Mouse (Mus musculus) limb, embryonic 12.5 days (tissue): ENCODE measurements at regions not wholly inside any gene's neighbourhood (a gene's known extent, or its start where the extent isn't known, plus 50 kb on each side); places are given as distances from the start of the nearest gene placed in this dataset.
"Not testable (repeated sequence)": the region's sequence is repeated elsewhere in the genome, so short reads cannot be mapped to it uniquely, and the experiment has no call there.

Experiments used
- ATAC-seq: fragments of 200-750 bp; cut with Nextera tagmentation; 2 replicates; pipeline ENCODE4 v1.8.0; 2017; ENCODE audit warnings: low read depth, moderate TSS enrichment; ENCODE audit not compliant: insufficient number of reproducible peaks, insufficient read depth, low FRiP score, low TSS enrichment
- H3K27ac ChIP-seq: fragments of 300-500 bp; sonication (generic); 2 replicates; pipeline ENCODE4 v1.5.1; 2016; ENCODE audit warnings: mild to moderate bottlenecking, moderate library complexity
- H3K27me3 ChIP-seq: fragments of 300-500 bp; sonication (generic); 2 replicates; pipeline ENCODE4 v1.6.1; 2016; ENCODE audit warnings: mild to moderate bottlenecking, moderate library complexity
- H3K36me3 ChIP-seq: fragments of 300-500 bp; sonication (generic); 2 replicates; pipeline ENCODE4 v1.6.1; 2016; ENCODE audit warnings: mild to moderate bottlenecking, moderate library complexity
- H3K4me1 ChIP-seq: fragments of 300-500 bp; sonication (generic); replicated peaks from 2 replicates; pipeline ENCODE4 v1.6.1; 2016
- H3K4me2 ChIP-seq: fragments of 300-500 bp; sonication (generic); 2 replicates; pipeline ENCODE4 v1.6.1; 2016; ENCODE audit warnings: mild to moderate bottlenecking, moderate library complexity
- H3K4me3 ChIP-seq: fragments of 300-500 bp; sonication (generic); replicated peaks from 2 replicates; pipeline ENCODE4 v1.5.1; 2016; ENCODE audit warnings: mild to moderate bottlenecking
- H3K9ac ChIP-seq: fragments of 300-500 bp; sonication (generic); replicated peaks from 2 replicates; pipeline ENCODE4 v1.6.1; 2016; ENCODE audit warnings: mild to moderate bottlenecking, moderate library complexity
- H3K9me3 ChIP-seq: fragments of 300-500 bp; sonication (generic); 2 replicates; pipeline ENCODE4 v1.6.1; 2016; ENCODE audit warnings: mild to moderate bottlenecking, moderate library complexity
- WGBS: fragments of 180-500 bp; shearing (Covaris S2); methylation state at CpG from one replicate; pipeline ENCODE4 v1.1.7; 2016; 5-methylcytosine and 5-hydroxymethylcytosine counted together

- no peak for ATAC-seq
- Histone ChIP-seq H3K9ac (no peak overlapping the region), H3K4me1 (no peaks in the 10 kb centered on the region)
Observed at GRCm38 (mm10) chr1:145139267-145139651, 364.0 kb upstream of the Rgs18 start.

DNA sequence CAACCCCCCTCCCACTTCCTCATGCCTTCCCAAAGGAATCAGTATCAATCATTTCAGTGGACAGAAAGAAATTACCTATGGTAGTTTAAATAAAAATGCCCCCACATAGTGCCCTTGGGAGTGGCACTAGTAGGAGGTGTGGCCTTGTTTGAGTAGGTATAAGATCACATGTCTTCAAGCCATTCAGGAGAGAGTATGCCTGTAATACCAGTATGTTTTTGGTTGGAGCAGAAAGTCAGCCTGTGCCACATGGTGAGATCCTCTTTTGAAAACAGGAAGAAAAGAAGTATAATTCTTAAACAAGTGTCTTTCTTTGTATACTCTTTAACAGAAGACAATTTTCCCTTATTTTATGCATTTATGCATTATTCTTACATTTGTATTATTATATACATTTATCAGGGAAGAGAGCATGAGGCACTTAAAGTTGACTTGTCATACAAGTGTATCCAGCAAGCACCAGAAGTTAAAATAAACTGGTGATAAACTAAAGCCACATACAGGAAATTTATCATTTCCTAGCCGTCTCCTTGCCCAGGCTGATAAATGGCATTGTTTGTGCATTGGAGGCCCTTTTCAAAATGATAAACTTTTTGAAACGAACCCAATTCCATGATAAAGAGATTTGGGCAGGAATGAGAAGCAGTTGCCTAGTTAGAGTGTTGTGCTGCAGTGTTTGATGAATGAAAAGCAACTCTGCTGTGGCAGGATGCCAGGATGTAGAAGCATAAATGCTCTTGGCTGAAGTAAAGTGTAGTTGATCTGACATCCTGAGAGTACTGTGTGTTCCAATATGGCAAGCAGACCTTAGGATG, 363.4 kb upstream of the Rgs18 start:
- Histone ChIP-seq H3K4me3 (no peak overlapping the region), H3K36me3 (no peaks in the 10 kb centered on the region), H3K9me3 (no peaks in the 10 kb centered on the region), H3K27me3 (no peaks in the 10 kb centered on the region), H3K4me2 (no peak overlapping the region), H3K4me1 (no peaks in the 10 kb centered on the region), H3K9ac (no peak overlapping the region), H3K27ac (no peak overlapping the region)
- WGBS: 56% methylated on average over 2 of the region's 2 CpGs
- no peak for ATAC-seq

More at GRCm38 (mm10) chr1:145139267-145139651, 364.0 kb upstream of the Rgs18 start:
- Histone ChIP-seq H3K27ac (no peak overlapping the region), H3K4me3 (no peak overlapping the region), H3K9me3 (no peaks in the 10 kb centered on the region), H3K4me2 (no peak overlapping the region), H3K27me3 (no peaks in the 10 kb centered on the region), H3K36me3 (no peaks in the 10 kb centered on the region)

- H3K4me3 ChIP-seq: no peak overlapping the region
- H3K27me3 ChIP-seq: no peaks in the 10 kb centered on the region
- H3K4me2 ChIP-seq: no peak overlapping the region
- no peak for ATAC-seq
- H3K4me1 ChIP-seq: no peaks in the 10 kb centered on the region
- no peak overlapping the region for H3K9ac ChIP-seq
- no peaks in the 10 kb centered on the region for H3K36me3 ChIP-seq
- 76% methylated on average over 1 of the region's 1 CpGs for WGBS
- no peak overlapping the region for H3K27ac ChIP-seq
- H3K9me3 ChIP-seq: no peaks in the 10 kb centered on the region
Observed at GRCm38 (mm10) chr1:145131020-145131419, 355.8 kb upstream of the Rgs18 start.

DNA sequence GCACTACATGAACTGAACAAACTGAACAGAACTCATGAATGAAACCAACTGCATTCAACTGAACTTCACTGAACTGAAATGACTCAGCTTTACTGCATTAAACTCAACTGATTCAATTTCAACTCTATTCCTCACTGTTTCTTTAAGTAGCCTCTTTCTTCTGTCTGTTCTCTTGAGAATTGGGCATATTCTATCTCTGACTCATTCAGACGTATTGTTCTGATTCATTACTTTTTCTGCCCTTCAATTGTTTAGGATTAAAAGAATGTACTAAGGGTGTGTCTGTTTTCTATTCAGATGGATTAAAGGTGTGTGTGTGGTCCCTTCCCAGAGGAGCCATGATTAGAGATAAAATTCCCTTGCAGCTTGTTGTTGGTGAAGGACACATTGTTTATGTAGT, 337.9 kb upstream of the Rgs18 start:
- Histone ChIP-seq H3K9me3 (no peaks in the 10 kb centered on the region), H3K4me1 (no peaks in the 10 kb centered on the region), H3K27ac (no peak overlapping the region), H3K27me3 (no peaks in the 10 kb centered on the region), H3K4me2 (no peak overlapping the region), H3K36me3 (no peaks in the 10 kb centered on the region), H3K4me3 (no peak overlapping the region), H3K9ac (no peak overlapping the region)
- 73% methylated on average over 1 of the region's 1 CpGs for WGBS
- no peak for ATAC-seq

- not testable (repeated sequence) for H3K9me3 ChIP-seq, ATAC-seq, H3K4me1 ChIP-seq, H3K27ac ChIP-seq, H3K4me2 ChIP-seq, H3K4me3 ChIP-seq, H3K9ac ChIP-seq, H3K36me3 ChIP-seq, H3K27me3 ChIP-seq
- WGBS: 88% methylated on average over 4 of the region's 4 CpGs
Observed at GRCm38 (mm10) chr1:145106771-145107170, 331.5 kb upstream of the Rgs18 start.

DNA sequence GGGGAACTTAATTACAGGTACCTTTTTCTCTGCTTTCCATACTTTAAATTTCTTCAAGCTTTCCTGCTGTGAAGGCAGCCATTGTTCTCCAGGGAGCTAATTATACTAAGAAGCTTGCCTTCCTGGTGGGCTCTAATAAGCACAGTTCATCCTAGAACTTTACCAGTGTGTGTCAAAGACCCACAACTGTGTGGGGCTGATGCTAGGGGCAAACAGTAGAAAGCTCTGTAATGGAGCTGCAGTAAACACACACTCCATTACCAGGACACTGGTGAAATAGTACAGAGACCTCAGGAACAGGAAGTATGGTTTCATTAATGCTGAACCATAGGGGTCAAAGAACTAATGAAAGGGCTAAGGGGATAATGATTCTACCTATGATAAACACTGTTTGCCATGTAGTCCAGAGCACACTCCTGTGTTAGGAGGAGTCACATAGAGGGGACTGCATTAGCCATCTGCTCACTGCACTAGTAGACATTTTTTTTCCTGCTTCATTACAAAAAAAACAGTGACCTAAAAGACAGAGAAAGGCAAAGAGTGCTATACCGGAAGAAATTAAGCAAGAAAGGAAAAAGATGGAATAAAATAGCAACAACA, 290.1 kb upstream of the Rgs18 start:
- no peak overlapping the region for H3K9ac ChIP-seq
- no peaks in the 10 kb centered on the region for H3K9me3 ChIP-seq
- H3K27me3 ChIP-seq: no peaks in the 10 kb centered on the region
- peak; percentile 66; the same call in 1 of the 2 replicates for ATAC-seq
- H3K27ac ChIP-seq: no peak overlapping the region
- no peaks in the 10 kb centered on the region for H3K4me1 ChIP-seq
- H3K4me3 ChIP-seq: no peak overlapping the region
- H3K36me3 ChIP-seq: no peaks in the 10 kb centered on the region
- 66% methylated on average over 1 of the region's 1 CpGs for WGBS
- H3K4me2 ChIP-seq: no peak overlapping the region

DNA sequence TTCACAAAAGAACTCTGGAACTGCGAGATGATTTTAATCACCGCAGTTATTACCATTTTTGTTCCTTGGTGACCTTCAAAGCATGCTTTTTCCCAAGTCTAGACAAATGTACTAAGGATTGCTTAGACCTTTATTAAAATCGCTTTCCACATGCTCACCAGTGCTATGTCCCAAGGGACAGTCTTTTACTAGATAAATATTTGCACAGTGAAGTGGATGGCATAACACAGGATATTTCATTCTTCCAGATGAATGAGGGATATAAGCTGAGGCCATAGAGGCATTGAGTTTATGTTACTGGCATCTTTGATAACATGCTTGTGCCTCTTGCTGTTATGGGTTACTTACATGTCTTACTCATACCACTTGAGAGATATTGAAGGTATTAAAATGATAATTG, 289.1 kb upstream of the Rgs18 start:
- Histone ChIP-seq H3K36me3 (no peaks in the 10 kb centered on the region), H3K27ac (no peak overlapping the region), H3K9ac (no peak overlapping the region), H3K4me3 (no peak overlapping the region), H3K4me2 (no peak overlapping the region), H3K9me3 (no peaks in the 10 kb centered on the region), H3K4me1 (no peaks in the 10 kb centered on the region), H3K27me3 (no peaks in the 10 kb centered on the region)
- no peak for ATAC-seq
- 83% methylated on average over 3 of the region's 3 CpGs for WGBS

DNA sequence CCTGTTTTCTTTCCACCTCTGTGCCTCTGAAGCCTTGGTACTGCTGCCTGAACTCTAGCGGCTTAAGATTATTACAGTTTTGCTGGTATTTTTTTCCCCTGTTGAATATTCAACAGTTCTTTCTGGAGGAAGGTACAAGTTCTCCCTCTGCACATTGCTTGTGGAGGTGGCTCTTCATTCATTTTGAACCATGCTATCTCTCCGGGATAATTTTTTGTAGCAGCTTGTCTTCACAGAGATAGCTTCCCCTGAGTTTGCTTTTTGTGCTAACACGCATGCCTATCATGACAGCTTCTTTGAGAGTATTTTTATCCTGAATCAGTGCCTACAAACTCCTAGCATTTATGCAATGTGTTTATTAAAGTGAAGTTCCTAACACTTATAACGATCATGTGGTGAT, 240.4 kb upstream of the Rgs18 start:
- Histone ChIP-seq H3K36me3 (no peaks in the 10 kb centered on the region), H3K4me3 (no peak overlapping the region), H3K9ac (no peak overlapping the region), H3K27ac (no peak overlapping the region), H3K4me1 (no peaks in the 10 kb centered on the region), H3K4me2 (no peak overlapping the region), H3K9me3 (no peaks in the 10 kb centered on the region), H3K27me3 (no peaks in the 10 kb centered on the region)
- ATAC-seq: no peak
- 85% methylated on average over 4 of the region's 4 CpGs for WGBS

DNA sequence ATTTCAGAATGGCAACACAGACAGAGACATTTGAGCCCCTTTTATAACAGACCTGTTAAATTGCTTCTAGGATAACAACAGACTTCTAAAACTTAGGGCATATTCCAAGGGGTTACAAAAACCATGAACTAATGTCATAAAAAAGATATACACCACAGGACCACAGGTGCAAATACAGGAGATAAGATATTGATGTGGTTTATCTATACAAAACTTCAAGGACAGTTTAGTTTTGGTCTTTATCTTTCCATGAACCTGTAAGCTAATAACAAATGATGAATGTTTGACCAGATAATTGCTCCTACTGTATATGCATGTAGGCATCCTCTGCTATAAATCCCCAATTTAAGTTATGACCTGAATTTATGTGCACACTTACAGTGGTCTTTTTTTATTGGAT, 235.6 kb upstream of the Rgs18 start:
- Histone ChIP-seq H3K4me1 (no peaks in the 10 kb centered on the region), H3K9ac (no peak overlapping the region), H3K9me3 (no peaks in the 10 kb centered on the region), H3K27me3 (no peaks in the 10 kb centered on the region), H3K4me3 (no peak overlapping the region), H3K27ac (no peak overlapping the region), H3K4me2 (no peak overlapping the region), H3K36me3 (no peaks in the 10 kb centered on the region)
- ATAC-seq: no peak

- Histone ChIP-seq H3K27me3 (no peaks in the 10 kb centered on the region), H3K4me3 (no peak overlapping the region), H3K27ac (no peak overlapping the region), H3K4me1 (no peaks in the 10 kb centered on the region), H3K9ac (no peak overlapping the region), H3K4me2 (no peak overlapping the region), H3K36me3 (no peaks in the 10 kb centered on the region), H3K9me3 (no peaks in the 10 kb centered on the region)
- no peak for ATAC-seq
- 72% methylated on average over 5 of the region's 5 CpGs for WGBS
Observed at GRCm38 (mm10) chr1:144978167-144978566, 202.9 kb upstream of the Rgs18 start.

GRCm38 (mm10) chr1:144965736-144966135, 190.5 kb upstream of the Rgs18 start:
- Histone ChIP-seq H3K9me3 (no peaks in the 10 kb centered on the region), H3K36me3 (no peaks in the 10 kb centered on the region), H3K9ac (no peak overlapping the region), H3K27ac (no peak overlapping the region), H3K4me3 (no peak overlapping the region), H3K27me3 (no peaks in the 10 kb centered on the region), H3K4me2 (no peak overlapping the region), H3K4me1 (no peaks in the 10 kb centered on the region)
- ATAC-seq: no peak
- 72% methylated on average over 3 of the region's 3 CpGs for WGBS

GRCm38 (mm10) chr1:144939006-144939405, 163.8 kb upstream of the Rgs18 start:
- Histone ChIP-seq H3K9me3 (no peaks in the 10 kb centered on the region), H3K4me1 (no peaks in the 10 kb centered on the region), H3K4me3 (no peak overlapping the region), H3K4me2 (no peak overlapping the region), H3K27ac (no peak overlapping the region), H3K36me3 (no peaks in the 10 kb centered on the region), H3K9ac (no peak overlapping the region), H3K27me3 (no peaks in the 10 kb centered on the region)
- ATAC-seq: no peak
- WGBS: 84% methylated on average over 3 of the region's 3 CpGs
